Mouse (Mus musculus): ENCODE results near the gene Defb30. TPM values are rescaled to one million over a fixed set of nuclear protein-coding genes. Genes with fewer than 3 reads are reported as not detected.

Defb30 gene
- total RNA-seq (2021), result not detected
- long read RNA-seq, experiment 1, result 0 reads
- long read RNA-seq, experiment 2, result 0 reads

- DNase-seq (ENCODE audit: low spot score in 2 of 2), result no peak
These were observed at the start of gene Defb30 for GRCm38 (mm10) chr14:63049910-63050370. TSS of gene Defb30 (minus strand) at chr14:63049960.

DNA sequence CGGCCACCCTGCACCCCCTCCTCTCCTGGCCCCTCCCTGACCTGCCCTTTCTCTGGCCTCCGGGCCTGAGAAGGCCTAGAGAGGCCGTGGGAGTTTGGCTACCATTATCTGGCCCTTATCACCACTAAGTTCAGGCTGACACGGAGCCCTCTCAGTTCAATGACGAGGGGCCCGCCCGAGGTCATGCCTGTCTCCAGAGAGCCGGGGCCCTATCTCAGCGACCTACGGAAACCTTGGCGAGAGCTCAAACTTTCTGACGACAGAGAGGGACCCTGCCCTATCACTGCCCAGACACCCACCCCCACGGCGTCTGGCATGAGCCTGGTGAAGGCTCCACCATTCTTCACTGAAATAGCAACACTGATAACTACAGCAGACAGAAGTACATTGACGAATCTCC is 17.9 kb upstream of the Defb30 start:
- DNase-seq (ENCODE audit: low spot score in 2 of 2), result no peak

DNA sequence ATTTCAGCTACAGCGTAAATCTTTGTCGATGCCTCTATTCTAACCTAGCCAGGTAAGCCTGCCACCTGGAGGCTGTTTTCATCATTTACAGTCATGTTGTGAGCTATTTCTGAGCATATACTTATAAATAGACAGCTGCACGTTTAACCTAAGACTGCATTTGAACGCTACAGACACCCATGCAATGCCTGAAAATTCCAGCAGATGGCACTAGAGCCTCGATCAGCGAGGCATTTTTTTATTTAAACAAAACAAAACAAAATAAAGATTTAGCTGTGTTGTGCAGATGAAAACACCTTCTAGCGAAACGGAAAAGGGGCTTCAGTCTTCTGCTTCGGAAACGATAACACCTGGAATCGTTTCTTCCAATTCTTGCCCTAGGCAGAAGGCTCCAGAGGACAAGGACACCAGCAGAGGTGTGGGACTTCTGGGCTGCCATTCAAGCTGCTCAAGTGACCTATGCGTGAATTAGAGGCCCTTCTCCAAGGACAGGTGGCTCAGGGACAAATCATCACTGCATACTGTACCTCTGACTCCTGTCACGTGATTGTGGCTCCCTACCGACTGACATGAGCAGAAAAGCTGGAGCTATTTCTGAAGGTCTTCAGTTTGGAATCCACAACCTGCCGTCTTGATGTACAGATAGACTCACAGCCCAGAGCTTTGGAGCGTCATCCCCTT is 17.0 kb upstream of the Defb30 start:
- DNase-seq (ENCODE audit: low spot score in 2 of 2), result peak in 1 of 2 experiments; percentile 33

DNA sequence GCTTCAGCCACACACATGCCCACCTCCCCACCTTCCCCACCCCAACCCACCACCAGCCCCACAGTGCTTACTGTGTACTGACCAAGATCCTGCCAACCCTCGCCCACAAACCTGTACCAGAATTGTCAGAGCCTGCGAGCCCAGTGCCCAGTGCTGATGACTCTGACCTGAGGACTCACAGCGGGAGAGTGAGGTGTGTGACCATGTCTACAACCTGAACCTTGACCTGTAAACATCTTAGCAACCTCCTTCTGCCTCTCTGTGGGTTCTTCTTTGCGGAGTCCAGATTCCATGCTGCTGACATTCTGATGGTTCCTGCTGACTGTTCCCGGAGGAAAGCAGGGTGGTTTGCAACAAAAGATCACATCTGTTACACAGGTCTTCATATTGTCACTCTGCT is 15.6 kb upstream of the Defb30 start:
- DNase-seq (ENCODE audit: low spot score in 2 of 2), result no peak

GRCm38 (mm10) chr14:63062184-63062583 is 12.4 kb upstream of the Defb30 start:
- DNase-seq (ENCODE audit: low spot score in 2 of 2), result no peak

DNA sequence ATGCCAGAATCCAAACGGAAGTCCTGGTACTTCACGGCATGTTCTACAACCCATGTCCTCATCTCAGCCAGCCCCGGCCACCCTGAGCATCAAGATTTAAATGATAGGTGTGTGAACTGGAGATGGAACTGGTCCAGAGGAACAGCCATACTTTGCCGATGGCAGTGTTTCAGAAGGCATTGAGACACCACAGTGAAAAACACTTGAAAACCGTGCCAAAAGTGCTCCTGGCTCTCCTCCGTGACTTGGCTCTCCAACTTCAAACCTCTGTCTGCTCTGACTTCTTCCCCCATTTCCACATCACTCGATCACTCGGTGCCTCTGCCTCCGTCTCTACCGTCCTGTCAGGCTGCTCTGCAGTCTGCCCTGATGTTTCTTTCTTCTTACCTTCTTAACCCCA is 10.6 kb upstream of the Defb30 start:
- no peak for DNase-seq (ENCODE audit: low spot score in 2 of 2)

DNA sequence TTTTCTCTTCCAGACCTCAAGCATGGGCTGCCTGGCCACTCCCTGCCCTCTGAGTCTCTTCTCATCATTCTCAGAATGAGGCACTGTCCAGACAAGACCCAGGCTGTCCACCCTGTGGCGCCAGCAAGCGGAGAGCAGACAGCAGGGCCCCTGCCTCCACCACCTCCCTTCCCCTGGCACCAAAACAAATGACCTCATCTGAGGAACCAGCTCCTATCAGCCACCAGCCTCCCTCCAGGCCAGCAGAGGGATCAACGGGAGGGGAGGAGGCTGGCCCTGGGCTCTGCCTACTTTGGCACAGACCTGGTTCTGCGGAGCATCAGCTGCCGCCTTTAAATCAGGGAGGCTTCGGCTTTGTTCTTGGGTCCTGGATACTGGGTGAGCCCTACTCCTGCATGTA is 5.0 kb upstream of the Defb30 start:
- peak; percentile 23 to 55 for DNase-seq (ENCODE audit: low spot score in 2 of 2)

DNA sequence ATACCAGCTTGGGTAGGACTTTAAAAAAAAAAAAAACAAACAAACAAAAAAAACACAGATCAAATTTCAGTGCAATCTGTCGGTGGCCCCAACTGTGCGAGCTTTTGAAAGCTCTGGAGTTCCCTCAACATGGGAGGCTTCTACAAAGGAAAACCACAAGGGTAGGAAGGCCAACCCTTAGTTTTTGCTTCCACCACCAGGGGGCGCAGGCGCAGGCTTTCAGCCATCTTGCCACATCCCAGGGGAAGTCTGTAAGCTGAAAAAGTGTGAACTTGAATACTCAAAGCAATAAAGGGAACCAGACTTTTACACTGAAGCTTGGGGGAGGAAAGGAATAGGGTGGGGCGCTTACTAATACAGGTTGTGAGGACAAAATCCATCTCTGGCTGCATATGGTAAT is 1.0 kb upstream of the Defb30 start:
- peak; percentile 35 to 58 for DNase-seq (ENCODE audit: low spot score in 2 of 2)

GRCm38 (mm10) chr14:63046691-63047090 is 3.1 kb downstream of the Defb30 start, which contains the start of gene Defb42:
TSS of gene Defb42 (plus strand) at chr14:63046991.
- DNase-seq (ENCODE audit: low spot score in 2 of 2), result no peak

DNA sequence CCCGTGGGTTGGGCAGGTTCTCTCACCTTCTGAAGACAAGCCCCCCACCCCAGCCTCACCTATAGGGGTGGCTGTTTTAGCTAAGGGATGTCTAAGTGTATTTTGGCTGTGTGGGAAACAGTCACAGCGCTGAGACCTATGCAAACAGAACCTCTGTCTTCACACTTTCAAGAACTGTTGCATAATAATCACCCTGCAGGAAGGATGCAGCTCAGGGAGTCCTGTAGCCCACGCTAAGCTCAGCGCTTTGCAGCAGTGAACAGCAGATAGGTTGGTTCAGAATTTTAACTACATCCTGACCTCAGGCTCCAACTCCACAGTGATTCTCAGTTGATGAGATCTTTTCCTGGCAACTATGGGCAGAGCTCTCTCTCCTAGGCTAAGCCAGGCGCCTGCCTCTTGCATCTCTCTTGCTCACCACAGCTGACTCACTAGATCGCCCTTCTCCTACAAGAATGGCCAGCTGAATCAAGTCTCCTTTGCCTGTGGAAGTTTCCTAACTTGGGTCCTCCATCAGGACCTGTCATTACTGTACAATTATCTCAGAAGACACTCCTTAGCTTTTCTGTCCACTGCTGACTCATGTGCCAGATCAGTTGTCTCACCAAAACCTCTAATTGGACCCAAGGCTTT is 29.1 kb downstream of the Defb30 start:
- DNase-seq (ENCODE audit: low spot score in 2 of 2), result no peak

DNA sequence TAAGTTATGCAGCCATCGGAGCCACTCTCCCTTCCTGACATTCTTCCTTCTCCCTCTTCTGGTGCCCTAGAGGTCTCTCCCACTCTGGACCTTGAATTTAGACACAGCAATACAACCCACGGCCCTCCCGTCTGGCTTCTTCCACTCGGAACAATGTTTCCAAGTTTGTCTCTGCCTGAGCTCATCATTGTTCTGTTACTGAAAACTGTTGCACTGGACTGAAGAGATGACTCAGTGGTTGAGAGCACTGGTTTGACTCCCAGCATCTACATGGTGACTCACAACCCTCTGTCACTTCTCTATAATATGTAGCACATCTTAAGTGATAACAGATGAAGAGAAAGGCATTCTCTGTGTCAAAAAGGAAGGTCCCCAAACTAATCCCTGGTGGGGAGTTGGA is 35.1 kb downstream of the Defb30 start:
- DNase-seq (ENCODE audit: low spot score in 2 of 2), result no peak

- DNase-seq (ENCODE audit: low spot score in 2 of 2), result no peak
These were observed 36.7 kb downstream of the Defb30 start for GRCm38 (mm10) chr14:63013082-63013481.

DNA sequence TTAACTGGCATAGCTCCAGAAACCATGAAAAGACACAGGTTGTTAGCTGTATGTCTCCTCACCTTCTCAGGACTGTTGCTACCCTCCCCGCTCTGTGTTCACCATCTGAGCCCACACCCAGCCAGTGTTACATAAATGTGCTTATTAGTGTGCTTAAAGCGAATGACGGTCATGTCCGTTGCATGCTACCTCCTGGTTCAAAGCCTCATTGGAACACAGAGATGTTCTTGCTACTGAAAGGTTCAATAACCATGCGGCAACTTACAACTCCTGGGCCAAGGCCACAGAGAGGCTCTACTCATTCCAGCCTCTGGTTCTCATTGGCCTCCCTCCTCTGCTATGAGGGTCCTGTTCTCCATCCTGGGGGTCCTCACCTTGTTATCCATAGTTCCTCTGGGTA is 38.3 kb downstream of the Defb30 start, which contains the start of gene Defb43:
Defb43 (plus strand) TSS at position 301 of the 400 bp plus-strand sequence.
- DNase-seq (ENCODE audit: low spot score in 2 of 2), result no peak

DNA sequence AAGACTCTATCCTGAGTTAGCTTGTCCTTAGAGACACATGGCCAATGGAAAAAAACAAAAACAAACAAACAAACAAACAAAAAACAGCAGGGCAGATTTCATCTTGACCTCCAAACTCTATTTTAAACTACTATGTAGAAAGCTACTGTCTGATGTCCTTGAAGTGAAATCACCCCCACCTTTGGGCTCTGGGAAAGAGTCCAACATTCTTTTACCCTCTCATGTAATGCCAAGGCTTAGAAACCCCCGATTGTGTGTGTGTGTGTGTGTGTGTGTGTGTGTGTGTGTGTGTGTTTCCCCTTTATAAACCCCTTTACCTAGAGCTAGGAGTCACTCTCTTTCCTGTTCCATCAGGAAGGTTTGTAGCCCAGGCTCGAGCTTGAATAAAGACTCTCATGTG is 47.2 kb downstream of the Defb30 start:
- DNase-seq (ENCODE audit: low spot score in 2 of 2), result no peak

DNA sequence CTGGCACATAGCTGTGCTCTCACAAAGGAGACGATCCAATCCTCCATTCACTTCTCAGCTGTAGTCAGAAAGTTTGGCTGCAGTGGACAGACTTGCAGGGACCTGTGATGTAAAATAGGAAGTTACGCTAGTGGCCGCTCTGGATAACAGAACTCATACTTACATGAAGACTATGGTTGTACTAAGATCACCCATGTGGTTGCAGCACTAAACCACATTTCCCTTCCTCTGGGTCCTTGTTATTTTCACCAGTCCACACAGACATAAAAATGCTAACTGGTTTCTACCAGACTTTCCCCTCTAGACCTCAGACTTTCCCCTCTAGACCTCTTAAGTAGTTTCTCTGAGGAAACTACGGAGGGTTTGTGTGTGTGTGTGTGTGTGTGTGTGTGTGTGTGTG is 50.8 kb downstream of the Defb30 start:
- DNase-seq (ENCODE audit: low spot score in 2 of 2), result no peak

DNA sequence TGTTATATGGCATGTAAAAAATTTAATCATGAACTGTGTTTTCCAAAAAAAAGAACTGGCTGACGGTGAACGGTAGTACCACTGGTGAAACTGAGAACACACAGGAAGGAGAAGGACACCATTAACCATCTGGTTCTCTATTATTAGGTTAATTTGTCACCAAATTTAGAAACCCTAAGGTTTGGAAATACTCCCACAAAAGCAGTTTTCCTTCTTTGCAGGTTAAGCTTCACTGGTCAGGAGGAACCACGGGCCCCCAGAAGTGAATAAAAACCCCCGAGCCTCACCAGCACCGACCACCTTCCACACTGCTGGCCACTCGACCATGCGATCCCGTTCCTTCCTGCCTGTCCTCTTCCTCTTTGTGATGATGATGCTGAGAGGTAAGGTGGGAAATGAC is 52.0 kb downstream of the Defb30 start, which contains the start of gene Defb47:
Defb47 (plus strand) TSS at position 301 of the 400 bp plus-strand sequence.
- DNase-seq (ENCODE audit: low spot score in 2 of 2), result no peak

DNA sequence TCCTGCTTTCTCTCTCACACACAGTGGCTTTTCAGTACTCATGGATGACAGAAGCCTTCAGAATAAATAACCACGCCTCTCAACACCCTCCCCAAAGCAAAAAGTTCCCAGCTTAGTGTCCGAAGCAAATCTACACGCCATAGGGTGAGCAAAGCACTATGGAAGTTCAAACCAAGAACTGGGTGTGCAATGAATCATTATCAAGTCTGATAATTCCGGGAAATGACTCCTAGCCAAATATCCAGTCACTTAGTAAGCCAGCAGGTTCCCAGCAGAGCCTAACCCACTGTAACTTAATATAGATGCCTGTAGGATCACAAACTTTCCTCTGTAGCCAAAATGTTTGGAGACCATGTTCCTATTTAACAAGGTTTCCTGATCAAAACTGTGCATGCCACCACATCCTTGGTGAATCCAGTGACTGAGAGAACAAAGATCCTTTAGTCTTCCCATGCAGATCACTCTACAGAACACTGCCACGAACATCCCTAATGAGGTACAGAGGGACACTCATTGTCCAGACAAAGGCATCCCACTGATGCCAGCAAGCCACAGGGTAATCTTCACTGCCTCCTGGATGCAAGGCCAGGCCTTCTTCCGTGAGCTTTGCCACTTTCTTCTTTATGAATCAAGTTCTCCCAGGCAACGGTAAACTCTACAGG is 57.8 kb downstream of the Defb30 start:
- DNase-seq (ENCODE audit: low spot score in 2 of 2), result no peak

DNA sequence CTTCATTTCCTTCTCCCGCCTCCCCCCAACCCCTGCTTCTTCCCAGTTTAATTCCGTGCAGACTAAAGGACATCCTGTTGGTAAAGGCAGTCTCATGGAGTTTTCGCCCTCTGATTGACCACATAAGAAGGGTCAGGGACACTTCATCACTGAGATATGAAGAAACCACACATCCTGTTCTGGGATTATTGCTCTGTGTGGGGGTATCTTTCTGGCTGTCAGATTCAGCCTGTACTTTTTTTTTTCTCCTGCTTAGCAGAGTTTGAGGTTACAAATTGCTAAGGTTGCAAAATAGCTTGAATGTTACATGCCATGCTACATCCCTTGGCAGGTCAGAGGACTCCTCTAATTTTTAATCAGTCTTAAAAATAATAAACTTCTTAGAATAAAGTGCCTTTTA is 58.5 kb downstream of the Defb30 start:
- DNase-seq (ENCODE audit: low spot score in 2 of 2), result no peak

- no peak for DNase-seq (ENCODE audit: low spot score in 2 of 2)
These were observed 65.3 kb downstream of the Defb30 start, which contains the start of gene Defb48 for GRCm38 (mm10) chr14:62984410-62984809. TSS of gene Defb48 (minus strand) at chr14:62984510.

Measured in adrenal gland, postnatal 4 days (tissue).